Mouse (Mus musculus): ENCODE data around the gene Zfp362. TPM values are rescaled to one million over a fixed set of nuclear protein-coding genes. Genes with fewer than 3 reads are reported as not detected.

The Zfp362 gene
- polyA plus RNA-seq, 1 experiment from 2014 or later: 19.9 TPM

DNA sequence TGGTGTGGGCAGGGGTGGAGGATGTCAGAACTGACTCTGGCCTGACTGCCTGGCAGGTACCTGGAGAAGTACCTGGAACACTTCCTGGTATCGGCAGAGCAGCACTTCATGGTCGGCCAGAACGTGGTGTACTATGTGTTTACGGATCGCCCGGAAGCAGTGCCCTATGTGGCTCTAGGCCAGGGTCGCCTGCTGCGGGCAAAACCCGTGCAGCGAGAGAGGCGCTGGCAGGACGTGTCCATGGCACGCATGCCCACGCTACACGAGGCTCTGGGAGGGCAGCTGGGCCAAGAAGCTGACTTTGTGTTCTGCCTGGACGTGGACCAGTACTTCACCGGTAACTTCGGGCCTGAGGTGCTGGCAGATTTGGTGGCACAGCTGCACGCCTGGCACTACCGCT lies 38.9 kb downstream of the Zfp362 start:
- ChIA-PET CTCF (interaction anchor here (1.2 to 1.7 kb wide), 2 partner anchors 10 to 46 kb away, joined by 3 to 4 read pairs; no protein-coding TSS in a partner anchor), POLR2A (no interaction called here)
- in situ Hi-C loops (cut with MboI; ENCODE audit: low pct_unique_long_range_greater_than_20kb): no loop called here
- TF ChIP-seq CTCF (IDR thresholded peaks at IDR 0.05): no peak
- H3K27me3 ChIP-seq: no peaks in the 10 kb centered on the region
- ATAC-seq (no peak), DNase-seq (ENCODE audit: low read depth, low spot score) (no peak)

DNA sequence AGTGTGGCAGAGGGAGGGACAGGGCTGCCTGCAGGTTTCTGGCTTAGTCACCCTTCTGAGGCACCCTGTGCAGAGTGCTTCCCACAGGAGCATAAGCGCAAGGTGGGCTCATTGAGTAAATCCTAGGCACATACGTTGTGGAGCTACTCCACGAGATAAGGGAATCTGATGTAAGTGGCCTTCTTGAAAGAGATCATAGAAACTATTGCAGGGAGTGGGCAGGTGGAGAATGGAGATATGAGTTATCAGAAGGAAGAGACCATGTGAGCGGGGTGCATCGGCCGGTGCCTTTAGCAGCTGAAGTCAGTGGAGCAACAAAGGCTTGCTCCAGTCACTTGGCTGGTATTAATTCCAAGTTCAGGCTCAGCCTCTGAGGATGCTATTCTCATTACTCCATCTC lies 45.8 kb downstream of the Zfp362 start:
- no peaks in the 10 kb centered on the region for H3K27me3 ChIP-seq

DNA sequence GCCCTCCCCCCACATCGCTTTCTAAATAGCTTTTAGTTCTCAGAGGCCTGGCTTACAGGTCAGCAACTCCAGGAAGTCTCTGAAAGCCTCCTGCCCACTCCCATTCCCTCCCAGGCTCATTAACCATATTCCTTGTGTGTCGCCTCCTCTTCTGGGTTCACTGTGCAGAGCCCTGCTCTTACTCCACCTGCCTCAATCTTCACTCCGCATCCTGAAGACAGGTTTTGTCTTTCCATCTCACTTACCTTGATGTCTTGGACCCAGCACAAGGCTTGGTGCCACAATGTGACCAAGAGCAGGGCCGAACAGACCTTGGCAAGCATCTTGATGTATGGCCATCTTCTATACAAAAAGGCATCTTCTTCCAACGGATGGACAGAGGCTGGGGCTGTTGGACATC lies 46.6 kb downstream of the Zfp362 start:
- ATAC-seq: no peak
- POLR2A ChIA-PET: interaction anchor here (0.6 to 1.1 kb wide), 2 partner anchors 35 to 49 kb away, joined by 5 to 6 read pairs; no protein-coding TSS in a partner anchor
- in situ Hi-C loops (cut with MboI; ENCODE audit: low pct_unique_long_range_greater_than_20kb): no loop called here
- CTCF ChIA-PET: interaction anchor here (1.3 kb wide), 1 partner anchor 16 kb away, joined by 3 read pairs; no protein-coding TSS in a partner anchor
- no peaks in the 10 kb centered on the region for H3K27me3 ChIP-seq
- no peak for DNase-seq (ENCODE audit: low read depth, low spot score)
- TF ChIP-seq CTCF (IDR thresholded peaks at IDR 0.05): no peak

More for the DNA sequence above, 45.8 kb downstream of the Zfp362 start:
- in situ Hi-C loops (cut with MboI; ENCODE audit: low pct_unique_long_range_greater_than_20kb): no loop called here
- POLR2A ChIA-PET: interaction anchor here (1.1 kb wide), 1 partner anchor 34 kb away, joined by 6 read pairs; no protein-coding TSS in a partner anchor
- DNase-seq (ENCODE audit: low read depth, low spot score) (no peak), ATAC-seq (no peak)
- CTCF ChIA-PET: interaction anchor here (1.1 to 1.3 kb wide), 2 partner anchors 15 to 96 kb away, joined by 3 read pairs; no protein-coding TSS in a partner anchor
- no peak for TF ChIP-seq CTCF (IDR thresholded peaks at IDR 0.05)

DNA sequence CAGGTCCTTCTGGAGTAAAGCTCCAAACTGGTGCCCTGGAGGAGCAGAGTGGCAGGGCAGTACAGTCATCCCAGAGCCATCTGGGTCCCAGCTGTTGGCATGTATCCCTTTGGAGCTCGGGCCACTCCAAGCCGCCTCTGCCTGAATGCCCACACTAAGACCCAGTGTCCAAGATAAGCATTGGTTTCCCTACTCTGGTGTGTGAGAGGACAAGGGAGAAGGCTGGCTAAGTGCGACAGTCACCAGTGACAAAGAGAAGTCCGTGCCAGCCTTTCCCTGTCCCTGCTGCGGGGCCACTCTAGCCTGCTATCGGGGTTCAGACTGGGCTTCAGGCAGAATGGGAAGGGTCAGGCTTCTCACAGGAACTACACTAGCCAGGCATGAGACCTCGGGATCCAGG lies 49.9 kb downstream of the Zfp362 start:
- no peaks in the 10 kb centered on the region for H3K27me3 ChIP-seq
- ATAC-seq: peak; percentile 47
- ChIA-PET POLR2A (interaction anchor here (0.8 to 1.1 kb wide), 3 partner anchors 8 to 29 kb away, joined by 3 read pairs; no protein-coding TSS in a partner anchor), CTCF (interaction anchor here (0.7 to 1.5 kb wide), 3 partner anchors 9 to 28 kb away, joined by 3 read pairs; no protein-coding TSS in a partner anchor)
- no peak for TF ChIP-seq CTCF (IDR thresholded peaks at IDR 0.05)
- in situ Hi-C loops (cut with MboI; ENCODE audit: low pct_unique_long_range_greater_than_20kb): no loop called here
- no peak for DNase-seq (ENCODE audit: low read depth, low spot score)

DNA sequence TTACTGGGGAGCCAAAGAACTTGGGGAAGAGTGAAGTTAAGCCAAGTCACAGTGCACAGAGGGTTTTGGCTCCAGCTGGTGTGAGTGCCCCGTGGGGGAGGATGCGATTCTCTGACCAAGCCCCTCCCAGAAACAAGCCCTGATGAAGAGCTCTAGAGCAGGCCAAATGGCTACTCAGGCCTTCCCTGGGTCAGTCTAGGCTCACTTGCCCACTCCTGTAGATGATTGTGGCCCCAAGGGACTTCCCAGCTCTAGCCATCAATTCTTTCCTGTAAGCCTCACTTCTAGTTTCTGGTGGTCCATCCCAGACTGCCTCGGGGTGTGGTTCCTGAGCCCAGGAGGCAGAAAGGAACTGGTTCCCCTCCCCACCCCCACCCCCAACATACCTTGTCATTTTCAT lies 50.8 kb downstream of the Zfp362 start, which contains the start of gene A3galt2:
TSS of gene A3galt2 (plus strand) at position 301 of the 400 bp plus-strand sequence.
- no peak for DNase-seq (ENCODE audit: low read depth, low spot score)
- ATAC-seq: no peak
- POLR2A ChIA-PET: interaction anchor here (0.8 to 1.0 kb wide), 2 partner anchors 13 to 28 kb away, joined by 3 read pairs; no protein-coding TSS in a partner anchor
- in situ Hi-C loops (cut with MboI; ENCODE audit: low pct_unique_long_range_greater_than_20kb): no loop called here
- TF ChIP-seq CTCF (IDR thresholded peaks at IDR 0.05): no peak
- H3K27me3 ChIP-seq: no peaks in the 10 kb centered on the region
- CTCF ChIA-PET: no interaction called here

DNA sequence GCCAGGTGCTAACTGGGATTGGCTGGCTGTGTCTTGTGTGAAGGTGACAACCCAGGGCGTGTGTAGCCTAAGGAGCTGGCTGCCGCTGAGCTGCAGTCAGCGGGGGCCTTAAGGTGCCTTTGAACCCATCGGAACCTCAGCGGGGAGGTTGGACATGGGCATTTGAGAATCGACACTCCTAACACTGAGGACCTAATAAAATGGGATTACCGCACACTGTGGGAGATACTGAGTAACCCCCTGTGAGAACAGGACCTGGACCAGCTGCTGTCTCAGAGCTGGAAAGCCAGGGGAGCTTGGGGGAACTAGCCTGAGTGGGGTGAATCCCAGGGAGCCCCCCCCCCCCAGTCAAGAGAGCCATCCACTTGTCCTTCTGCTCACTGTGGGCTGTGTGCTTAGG lies 52.3 kb downstream of the Zfp362 start:
- DNase-seq (ENCODE audit: low read depth, low spot score) (no peak), ATAC-seq (no peak)
- ChIA-PET POLR2A (interaction anchor here (0.6 kb wide), 1 partner anchor 42 kb away, joined by 3 read pairs; no protein-coding TSS in a partner anchor), CTCF (interaction anchor here (1.8 kb wide), 1 partner anchor 32 kb away, joined by 3 read pairs; no protein-coding TSS in a partner anchor)
- no peak for TF ChIP-seq CTCF (IDR thresholded peaks at IDR 0.05)
- no peaks in the 10 kb centered on the region for H3K27me3 ChIP-seq
- in situ Hi-C loops (cut with MboI; ENCODE audit: low pct_unique_long_range_greater_than_20kb): no loop called here

DNA sequence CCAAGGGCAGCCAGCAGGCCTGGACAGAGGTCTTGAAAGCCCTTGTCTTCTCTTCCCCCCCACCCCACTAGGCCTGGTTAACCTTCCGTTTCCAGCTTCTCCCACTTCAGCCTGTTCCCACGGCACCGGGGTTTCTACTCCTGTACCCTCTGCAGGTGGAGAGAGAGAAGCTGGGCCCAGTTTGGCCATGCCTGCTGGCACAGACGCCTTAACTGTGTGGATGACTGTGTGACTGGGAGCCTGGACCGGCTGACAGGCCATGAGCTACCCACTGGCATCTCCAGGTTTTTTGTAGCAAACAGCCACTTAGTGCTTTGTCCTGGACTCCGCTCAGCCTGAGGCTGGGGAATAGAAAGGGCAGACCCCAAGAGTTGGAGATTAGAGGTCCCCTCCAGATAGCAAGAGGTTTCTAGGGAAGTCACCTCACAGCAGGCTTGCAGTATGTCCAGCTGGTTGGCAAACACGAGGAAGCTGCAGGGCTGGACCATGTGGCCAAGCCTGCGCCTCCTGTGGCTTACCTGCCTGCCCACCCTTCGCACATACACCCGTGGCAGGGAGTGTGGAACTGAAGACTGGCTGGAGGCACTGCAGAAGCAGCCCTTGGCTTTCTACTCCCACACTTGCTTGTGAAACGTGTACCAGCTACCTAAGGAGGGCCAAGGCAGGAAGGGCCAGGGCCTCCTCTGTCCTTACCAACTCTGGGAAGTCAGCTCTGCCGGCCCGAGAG lies 53.7 kb downstream of the Zfp362 start:
- in situ Hi-C loops (cut with MboI; ENCODE audit: low pct_unique_long_range_greater_than_20kb): no loop called here
- ATAC-seq (no peak), DNase-seq (ENCODE audit: low read depth, low spot score) (no peak)
- POLR2A ChIA-PET: no interaction called here
- TF ChIP-seq CTCF (IDR thresholded peaks at IDR 0.05): no peak
- no peaks in the 10 kb centered on the region for H3K27me3 ChIP-seq
- CTCF ChIA-PET: interaction anchor here (1.0 to 1.8 kb wide), 2 partner anchors 30 to 41 kb away, joined by 3 read pairs; no protein-coding TSS in a partner anchor

DNA sequence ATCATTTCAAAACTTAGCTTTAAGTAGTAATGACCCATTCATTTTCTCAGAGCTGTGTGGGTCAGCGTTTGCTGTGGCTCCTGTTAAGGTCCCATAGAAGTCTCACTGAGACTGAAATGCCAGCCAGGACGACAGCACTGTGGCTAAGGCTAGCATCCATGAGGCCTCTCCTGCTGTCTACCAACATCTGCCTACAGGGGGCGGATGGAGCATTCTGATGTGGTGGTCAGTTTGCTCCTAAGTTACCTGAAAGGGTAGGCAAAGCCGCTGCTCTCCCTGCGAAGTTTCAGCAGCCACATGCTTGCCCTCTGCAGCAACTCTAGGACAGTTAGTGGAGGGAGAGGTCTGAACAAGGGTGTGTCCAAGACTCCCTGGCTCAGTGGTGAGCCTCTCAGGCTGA lies 54.8 kb downstream of the Zfp362 start:
- no peaks in the 10 kb centered on the region for H3K27me3 ChIP-seq
- in situ Hi-C loops (cut with MboI; ENCODE audit: low pct_unique_long_range_greater_than_20kb): no loop called here
- no peak for ATAC-seq
- no peak for DNase-seq (ENCODE audit: low read depth, low spot score)
- POLR2A ChIA-PET: no interaction called here
- CTCF ChIA-PET: no interaction called here
- no peak for TF ChIP-seq CTCF (IDR thresholded peaks at IDR 0.05)

DNA sequence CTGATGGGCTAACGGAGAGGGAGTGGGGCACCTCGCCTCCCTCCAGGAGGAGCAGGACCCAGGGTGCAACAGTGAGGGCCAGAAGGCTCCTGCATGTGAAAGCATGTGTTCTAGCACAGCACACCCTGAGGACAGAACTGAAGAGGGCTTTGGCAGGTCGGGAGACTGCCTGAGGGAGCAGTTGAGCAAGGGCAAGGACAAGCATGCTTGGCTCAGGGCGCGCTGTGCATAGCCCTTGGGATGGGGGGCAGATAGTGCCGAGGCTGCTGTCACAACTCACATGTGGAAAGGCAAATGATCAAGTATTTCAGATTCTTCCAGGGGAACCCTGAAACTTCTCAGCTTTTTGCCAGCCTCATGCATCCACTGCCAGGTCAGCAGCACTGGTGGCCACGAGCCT lies 57.5 kb downstream of the Zfp362 start:
- ChIA-PET CTCF (interaction anchor here (0.7 kb wide), 1 partner anchor 10 kb away, joined by 3 read pairs; no protein-coding TSS in a partner anchor), POLR2A (interaction anchor here (1.5 kb wide), 1 partner anchor 8 kb away, joined by 3 read pairs; no protein-coding TSS in a partner anchor)
- TF ChIP-seq CTCF (IDR thresholded peaks at IDR 0.05): no peak
- no peak for DNase-seq (ENCODE audit: low read depth, low spot score)
- ATAC-seq: peak; percentile 12
- in situ Hi-C loops (cut with MboI; ENCODE audit: low pct_unique_long_range_greater_than_20kb): no loop called here
- no peaks in the 10 kb centered on the region for H3K27me3 ChIP-seq

DNA sequence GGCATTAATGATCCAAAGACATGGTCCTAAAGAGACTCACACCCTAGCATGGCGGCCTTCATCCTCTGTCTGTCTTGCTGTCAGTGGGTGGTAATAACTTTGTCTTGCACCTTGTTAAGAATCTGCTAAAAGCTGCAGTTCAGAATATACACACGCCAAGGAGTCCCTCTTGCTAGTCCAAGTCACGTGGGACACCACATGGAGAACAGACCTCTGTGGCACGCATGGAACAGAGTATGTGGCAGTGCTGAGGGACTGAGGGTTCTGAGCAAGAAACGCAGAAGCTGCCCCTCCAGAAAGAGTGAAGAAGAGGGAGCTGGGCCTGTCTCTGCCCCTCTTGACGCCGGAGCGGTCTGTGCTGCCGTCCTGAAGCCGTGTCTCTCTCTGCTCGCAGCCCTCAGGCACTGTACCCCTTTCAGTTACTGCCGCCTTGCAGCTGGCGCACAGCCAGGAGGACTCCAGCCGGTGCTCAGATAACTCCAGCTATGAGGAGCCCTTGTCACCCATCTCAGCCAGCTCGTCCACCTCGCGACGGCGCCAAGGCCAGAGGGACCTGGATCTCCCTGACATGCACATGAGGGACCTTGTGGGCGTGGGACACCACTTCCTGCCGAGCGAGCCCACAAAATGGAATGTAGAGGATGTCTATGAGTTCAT lies 58.1 kb downstream of the Zfp362 start:
- in situ Hi-C loops (cut with MboI; ENCODE audit: low pct_unique_long_range_greater_than_20kb): no loop called here
- no peaks in the 10 kb centered on the region for H3K27me3 ChIP-seq
- ATAC-seq: no peak
- POLR2A ChIA-PET: interaction anchor here (0.9 to 1.5 kb wide), 2 partner anchors 8 to 17 kb away, joined by 3 read pairs; no protein-coding TSS in a partner anchor
- CTCF ChIA-PET: interaction anchor here (0.8 kb wide), 1 partner anchor 9 kb away, joined by 3 read pairs; no protein-coding TSS in a partner anchor
- DNase-seq (ENCODE audit: low read depth, low spot score): no peak
- no peak for TF ChIP-seq CTCF (IDR thresholded peaks at IDR 0.05)

All from Patski (cell line).